Mouse (Mus musculus) kidney, embryonic 15.5 days (tissue): ENCODE results near the gene Car4. TPM values are rescaled to one million over a fixed set of nuclear protein-coding genes. Genes with fewer than 3 reads are reported as not detected.

Experiments used
- ATAC-seq: fragments of 200-750 bp; cut with Nextera tagmentation; replicated peaks from 2 replicates; pipeline ENCODE4 v1.8.0; 2017; ENCODE audit warnings: moderate TSS enrichment; ENCODE audit not compliant: low FRiP score
- H3K27ac ChIP-seq: fragments of 300-500 bp; sonication (generic); 2 replicates; pipeline ENCODE4 v1.5.1; 2015; ENCODE audit warnings: mild to moderate bottlenecking, inconsistent platforms
- H3K27me3 ChIP-seq: fragments of 300-500 bp; sonication (generic); 2 replicates; pipeline ENCODE4 v1.6.1; 2015; ENCODE audit warnings: inconsistent platforms
- H3K36me3 ChIP-seq: fragments of 300-500 bp; sonication (generic); 2 replicates; pipeline ENCODE4 v1.6.1; 2015; ENCODE audit warnings: inconsistent platforms
- H3K4me1 ChIP-seq: fragments of 300-500 bp; sonication (generic); 2 replicates; pipeline ENCODE4 v1.6.1; 2015; ENCODE audit warnings: inconsistent platforms
- H3K4me2 ChIP-seq: fragments of 300-500 bp; sonication (generic); 2 replicates; pipeline ENCODE4 v1.6.1; 2015; ENCODE audit warnings: moderate library complexity, mild to moderate bottlenecking, inconsistent platforms
- H3K4me3 ChIP-seq: fragments of 300-500 bp; sonication (generic); replicated peaks from 2 replicates; pipeline ENCODE4 v1.5.1; 2015; ENCODE audit warnings: mild to moderate bottlenecking, inconsistent platforms
- H3K9ac ChIP-seq: fragments of 300-500 bp; sonication (generic); 2 replicates; pipeline ENCODE4 v1.6.1; 2015; ENCODE audit warnings: mild to moderate bottlenecking, inconsistent platforms
- H3K9me3 ChIP-seq: fragments of 300-500 bp; sonication (generic); replicated peaks from 2 replicates; pipeline ENCODE4 v1.6.1; 2016; ENCODE audit warnings: inconsistent platforms
- WGBS: fragments of 180-500 bp; shearing (Covaris S2); methylation state at CpG from one replicate; pipeline ENCODE4 v1.1.7; 2015; ENCODE audit warnings: mixed read lengths; 5-methylcytosine and 5-hydroxymethylcytosine counted together
- polyA plus RNA-seq: library from polyadenylated mRNA; unstranded; fragments of >200 nt; fragmentation: Nextera tagmentation; extraction: Ambion mirVana; gene quantifications from 2 replicates; pipeline ENCODE4 v1.2.1, GENCODE M21; 2015

Gene Car4
- polyA plus RNA-seq, 1 experiment from 2014 or later: 71.2 TPM

- H3K4me3 ChIP-seq: 0 out of 2 replicates have a peak overlapping the region, but pooled peaks have one; percentile 1
- H3K27ac ChIP-seq: peak overlapping the region; percentile 66
- no peaks in the 10 kb centered on the region for H3K36me3 ChIP-seq
- H3K9ac ChIP-seq: no peak overlapping the region
- 3% methylated on average over 9 of the region's 9 CpGs for WGBS
- peaks cover 44% of the 10 kb centered on the region for H3K4me1 ChIP-seq
- H3K4me2 ChIP-seq: peak overlapping the region; percentile 59
- no peaks in the 10 kb centered on the region for H3K9me3 ChIP-seq
- H3K27me3 ChIP-seq: peaks cover 39% of the 10 kb centered on the region
- ATAC-seq: peak; percentile 15; the same call in 1 of the 2 replicates
Observed at GRCm38 (mm10) chr11:84959701-84960181, 2.2 kb downstream of the Car4 start.

DNA sequence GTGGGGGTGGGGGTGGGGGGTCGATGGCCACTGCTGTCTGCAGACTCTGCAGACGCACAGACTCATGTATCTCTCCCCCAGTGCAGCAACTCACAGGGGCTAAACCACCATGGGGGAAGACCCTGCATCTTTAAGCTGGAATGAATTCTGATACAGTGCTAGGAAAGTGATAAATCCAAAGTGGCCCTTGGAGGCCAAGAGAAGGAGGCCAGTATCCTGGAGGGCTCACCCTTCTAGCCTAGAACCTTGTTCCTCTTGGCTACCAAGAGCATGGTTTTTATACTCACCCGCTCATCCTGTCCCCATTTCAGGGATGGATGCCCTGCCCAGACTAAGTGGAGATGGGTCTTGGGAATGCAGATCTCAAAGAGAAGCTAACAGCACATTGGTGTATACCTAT, 2.7 kb downstream of the Car4 start:
- 41% methylated on average over 3 of the region's 3 CpGs for whole genome bisulfite sequencing
- ATAC-seq: no peak
- Histone ChIP-seq H3K27ac (peak overlapping the region; percentile 66), H3K4me2 (peak overlapping the region; percentile 59), H3K27me3 (peaks cover 39% of the 10 kb centered on the region), H3K9me3 (no peaks in the 10 kb centered on the region), H3K9ac (no peak overlapping the region), H3K4me1 (peaks cover 44% of the 10 kb centered on the region), H3K36me3 (no peaks in the 10 kb centered on the region), H3K4me3 (no peak overlapping the region)

DNA sequence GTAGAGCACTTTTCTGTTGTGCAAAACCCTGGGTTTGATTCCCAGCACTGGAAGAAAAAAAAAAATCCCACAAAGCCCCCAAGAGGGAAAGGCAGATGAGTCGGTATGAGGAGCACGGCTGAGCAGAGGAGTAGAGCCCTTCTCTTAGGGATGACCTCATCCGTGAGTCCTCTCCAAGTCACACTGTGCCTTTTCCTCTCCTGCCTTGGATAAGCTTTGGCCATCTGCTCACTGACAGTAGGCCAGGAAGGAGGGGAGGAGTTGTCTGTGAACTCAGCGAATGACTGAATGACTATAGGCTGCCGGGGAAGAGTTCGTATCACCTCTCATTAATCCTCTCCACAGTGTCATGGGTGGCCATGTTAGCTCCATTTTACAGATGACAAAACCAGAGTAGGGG, 3.2 kb downstream of the Car4 start:
- ATAC-seq: no peak
- no peak overlapping the region for H3K9ac ChIP-seq
- H3K9me3 ChIP-seq: no peaks in the 10 kb centered on the region
- H3K27me3 ChIP-seq: peaks cover 39% of the 10 kb centered on the region
- H3K27ac ChIP-seq: no peak overlapping the region
- WGBS: 65% methylated on average over 6 of the region's 6 CpGs
- no peak overlapping the region for H3K4me3 ChIP-seq
- peaks cover 44% of the 10 kb centered on the region for H3K4me1 ChIP-seq
- H3K4me2 ChIP-seq: no peak overlapping the region
- no peaks in the 10 kb centered on the region for H3K36me3 ChIP-seq

DNA sequence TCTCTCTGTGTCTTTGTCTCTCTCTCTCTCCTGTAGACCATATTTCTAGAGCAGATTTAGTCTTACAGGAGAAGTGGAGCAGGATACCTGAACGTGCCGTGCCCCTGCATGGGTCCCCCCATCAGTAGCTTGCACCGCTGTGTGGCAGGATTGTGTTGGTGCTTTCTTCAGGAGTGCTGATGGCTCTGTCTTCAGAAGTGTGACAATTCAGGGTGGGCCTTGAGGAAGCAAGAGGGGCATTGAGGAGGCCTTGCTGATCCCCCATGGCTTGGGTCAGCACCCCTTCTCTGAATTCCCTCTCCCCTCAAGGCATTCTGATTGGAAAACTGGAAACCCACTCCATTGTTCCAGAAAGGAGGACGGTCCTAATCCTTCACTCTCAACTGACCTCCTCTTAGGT, 4.0 kb downstream of the Car4 start:
- ATAC-seq: no peak
- no peak overlapping the region for H3K4me3 ChIP-seq

GRCm38 (mm10) chr11:84962536-84962935, 5.0 kb downstream of the Car4 start:
- no peak for ATAC-seq

More for the DNA sequence above, 4.0 kb downstream of the Car4 start:
- Histone ChIP-seq H3K27ac (no peak overlapping the region), H3K36me3 (no peaks in the 10 kb centered on the region), H3K9ac (no peak overlapping the region), H3K27me3 (peaks cover 32% of the 10 kb centered on the region), H3K9me3 (no peaks in the 10 kb centered on the region), H3K4me2 (no peak overlapping the region), H3K4me1 (peaks cover 36% of the 10 kb centered on the region)
- WGBS: 91% methylated on average over 4 of the region's 4 CpGs

DNA sequence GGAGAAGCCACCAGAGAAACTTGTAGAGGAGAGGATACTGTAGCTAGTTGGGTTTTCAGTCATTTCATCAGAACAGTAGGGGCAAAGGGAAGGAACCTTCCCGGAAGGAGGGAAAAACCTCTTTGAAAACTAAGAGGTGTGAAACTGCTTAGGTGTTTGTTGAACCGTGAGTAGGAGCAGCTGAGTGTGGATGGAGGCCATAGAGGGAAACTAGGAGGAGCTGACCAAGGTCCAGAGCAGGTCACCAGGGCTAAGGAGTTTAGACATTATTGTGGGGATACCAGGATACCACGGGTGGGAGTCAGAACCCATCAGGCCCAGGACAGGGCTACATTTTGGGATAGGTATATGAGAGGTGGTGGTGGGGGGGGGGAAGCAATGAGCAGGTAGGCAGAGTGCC, 6.0 kb downstream of the Car4 start:
- no peak overlapping the region for H3K9ac ChIP-seq
- ATAC-seq: no peak
- H3K4me3 ChIP-seq: no peak overlapping the region
- WGBS: 45% methylated on average over 3 of the region's 3 CpGs
- H3K27me3 ChIP-seq: peaks cover 13% of the 10 kb centered on the region
- H3K4me2 ChIP-seq: no peak overlapping the region
- H3K4me1 ChIP-seq: peaks cover 23% of the 10 kb centered on the region
- no peak overlapping the region for H3K27ac ChIP-seq
- no peaks in the 10 kb centered on the region for H3K36me3 ChIP-seq
- H3K9me3 ChIP-seq: no peaks in the 10 kb centered on the region

More at GRCm38 (mm10) chr11:84962536-84962935, 5.0 kb downstream of the Car4 start:
- H3K4me2 ChIP-seq: no peak overlapping the region
- H3K4me1 ChIP-seq: peaks cover 32% of the 10 kb centered on the region
- 85% methylated on average over 4 of the region's 4 CpGs for WGBS
- H3K4me3 ChIP-seq: no peak overlapping the region
- no peaks in the 10 kb centered on the region for H3K9me3 ChIP-seq
- H3K27me3 ChIP-seq: peaks cover 23% of the 10 kb centered on the region
- H3K27ac ChIP-seq: no peak overlapping the region
- no peaks in the 10 kb centered on the region for H3K36me3 ChIP-seq
- no peak overlapping the region for H3K9ac ChIP-seq

DNA sequence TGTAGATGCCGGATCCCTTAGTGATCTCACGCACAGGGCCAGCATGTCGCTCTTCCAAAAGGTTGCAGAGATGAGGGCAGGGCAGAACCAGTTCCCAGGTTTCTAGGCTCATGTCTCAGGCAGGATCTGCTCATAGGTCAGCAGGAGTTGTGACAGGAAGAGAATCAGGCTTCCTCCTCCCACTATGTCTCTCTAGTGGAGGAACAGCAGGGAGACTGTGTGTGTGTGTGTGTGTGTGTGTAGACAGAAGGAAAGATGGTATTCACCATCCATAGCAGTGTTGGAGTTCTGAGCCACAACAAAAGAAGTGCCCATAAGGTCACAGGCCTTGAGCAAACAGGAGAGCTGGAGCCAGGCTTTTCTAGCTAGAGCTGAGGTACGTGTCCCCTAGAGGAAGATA, 9.1 kb downstream of the Car4 start:
- no peaks in the 10 kb centered on the region for H3K27me3 ChIP-seq
- no peak overlapping the region for H3K4me2 ChIP-seq
- ATAC-seq: no peak
- no peak overlapping the region for H3K9ac ChIP-seq
- H3K9me3 ChIP-seq: no peaks in the 10 kb centered on the region
- H3K4me1 ChIP-seq: peaks cover 9% of the 10 kb centered on the region; the same call in 1 of the 2 replicates
- whole genome bisulfite sequencing: 60% methylated on average over 4 of the region's 4 CpGs
- no peaks in the 10 kb centered on the region for H3K36me3 ChIP-seq
- no peak overlapping the region for H3K4me3 ChIP-seq
- H3K27ac ChIP-seq: no peak overlapping the region

DNA sequence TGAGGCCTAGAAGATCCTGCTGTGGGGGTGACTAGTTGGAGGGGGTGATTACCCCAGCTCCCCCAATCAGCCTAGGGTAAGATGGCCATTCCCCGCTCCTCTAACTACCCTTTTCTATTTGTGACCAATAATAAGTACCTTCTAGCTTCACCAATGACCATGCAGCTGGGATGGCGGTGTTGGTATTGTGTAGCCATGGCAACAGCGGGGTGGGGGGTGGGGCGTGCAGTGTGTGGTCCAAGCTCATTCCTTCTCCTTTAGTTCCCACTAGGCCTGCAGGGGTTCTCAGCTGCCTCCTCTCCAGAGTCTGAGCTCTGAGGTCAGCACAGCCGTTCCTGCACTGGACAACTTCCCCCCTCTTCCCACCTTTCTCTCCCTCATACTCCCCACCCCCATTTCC, 9.5 kb downstream of the Car4 start:
- no peak overlapping the region for H3K4me2 ChIP-seq
- H3K27ac ChIP-seq: peak overlapping the region; percentile 62; the same call in 1 of the 2 replicates
- WGBS: 34% methylated on average over 5 of the region's 5 CpGs
- H3K9ac ChIP-seq: no peak overlapping the region
- H3K4me1 ChIP-seq: peaks cover 9% of the 10 kb centered on the region; the same call in 1 of the 2 replicates
- H3K36me3 ChIP-seq: no peaks in the 10 kb centered on the region
- H3K27me3 ChIP-seq: no peaks in the 10 kb centered on the region
- no peak; the same call in 1 of the 2 replicates for ATAC-seq
- H3K9me3 ChIP-seq: no peaks in the 10 kb centered on the region
- no peak overlapping the region for H3K4me3 ChIP-seq

GRCm38 (mm10) chr11:84968309-84968708, 10.7 kb downstream of the Car4 start:
- Histone ChIP-seq H3K36me3 (no peaks in the 10 kb centered on the region), H3K27me3 (no peaks in the 10 kb centered on the region), H3K4me2 (no peak overlapping the region), H3K27ac (no peak overlapping the region), H3K9ac (no peak overlapping the region), H3K4me1 (peaks cover 9% of the 10 kb centered on the region; the same call in 1 of the 2 replicates), H3K9me3 (no peaks in the 10 kb centered on the region), H3K4me3 (no peak overlapping the region)
- WGBS: 80% methylated on average over 4 of the region's 4 CpGs
- ATAC-seq: no peak

GRCm38 (mm10) chr11:84968775-84969174, 11.2 kb downstream of the Car4 start:
- Histone ChIP-seq H3K4me1 (peaks cover 9% of the 10 kb centered on the region; the same call in 1 of the 2 replicates), H3K36me3 (no peaks in the 10 kb centered on the region), H3K9ac (no peak overlapping the region), H3K27me3 (no peaks in the 10 kb centered on the region), H3K4me3 (no peak overlapping the region), H3K9me3 (no peaks in the 10 kb centered on the region), H3K27ac (no peak overlapping the region), H3K4me2 (no peak overlapping the region)
- ATAC-seq: 0 out of 2 replicates have a peak, but pooled peaks have one; percentile 56
- WGBS: 47% methylated on average over 6 of the region's 6 CpGs

DNA sequence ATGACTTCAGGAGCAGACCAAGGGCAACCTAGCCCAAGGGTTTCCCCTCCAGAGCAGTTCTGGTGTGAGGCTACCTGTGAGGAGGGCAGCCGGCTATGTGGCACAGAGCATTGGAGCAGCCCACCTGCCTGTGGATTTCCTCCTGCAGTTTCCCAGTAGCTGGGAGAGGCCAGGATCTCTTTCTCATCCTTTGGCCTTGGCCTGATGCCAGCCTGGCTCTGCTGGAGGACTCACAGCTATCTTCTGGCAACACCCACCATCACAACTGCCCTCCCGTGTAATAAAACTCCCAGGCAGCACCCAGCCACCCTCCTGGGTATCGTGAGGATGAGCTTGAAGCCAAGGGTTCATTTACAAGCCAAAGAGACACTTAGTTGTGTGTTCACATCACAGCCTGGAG, 14.5 kb downstream of the Car4 start:
- Histone ChIP-seq H3K4me2 (no peak overlapping the region), H3K4me1 (peaks cover 6% of the 10 kb centered on the region; the same call in 1 of the 2 replicates), H3K36me3 (no peaks in the 10 kb centered on the region), H3K27ac (no peak overlapping the region), H3K9me3 (no peaks in the 10 kb centered on the region), H3K4me3 (no peak overlapping the region), H3K9ac (no peak overlapping the region), H3K27me3 (no peaks in the 10 kb centered on the region)
- no peak for ATAC-seq
- 41% methylated on average over 3 of the region's 3 CpGs for WGBS

- H3K9me3 ChIP-seq: no peaks in the 10 kb centered on the region
- no peak overlapping the region for H3K4me3 ChIP-seq
- H3K27me3 ChIP-seq: no peaks in the 10 kb centered on the region
- 64% methylated on average over 5 of the region's 5 CpGs for WGBS
- H3K4me1 ChIP-seq: peaks cover 2% of the 10 kb centered on the region; the same call in 1 of the 2 replicates
- no peak for ATAC-seq
- no peak overlapping the region for H3K9ac ChIP-seq
- H3K36me3 ChIP-seq: no peaks in the 10 kb centered on the region
- H3K4me2 ChIP-seq: no peak overlapping the region
- H3K27ac ChIP-seq: no peak overlapping the region
Observed at GRCm38 (mm10) chr11:84973661-84974060, 16.1 kb downstream of the Car4 start.

- no peak overlapping the region for H3K4me3 ChIP-seq
- 73% methylated on average over 7 of the region's 7 CpGs for WGBS
- no peaks in the 10 kb centered on the region for H3K4me1 ChIP-seq
- H3K4me2 ChIP-seq: no peak overlapping the region
- H3K36me3 ChIP-seq: no peaks in the 10 kb centered on the region
- H3K9ac ChIP-seq: no peak overlapping the region
- no peak for ATAC-seq
- H3K9me3 ChIP-seq: no peaks in the 10 kb centered on the region
- no peak overlapping the region for H3K27ac ChIP-seq
- H3K27me3 ChIP-seq: no peaks in the 10 kb centered on the region
Observed at GRCm38 (mm10) chr11:84974582-84974981, 17.0 kb downstream of the Car4 start.
